Mouse (Mus musculus) midbrain, embryonic 15.5 days (tissue): ENCODE measurements at regions not wholly inside any gene's neighbourhood (a gene's known extent, or its start where the extent isn't known, plus 50 kb on each side); places are given as distances from the start of the nearest gene placed in this dataset.

Experiments used
- ATAC-seq: fragments of 200-750 bp; cut with Nextera tagmentation; replicated peaks from 2 replicates; pipeline ENCODE4 v1.8.0; 2017; ENCODE audit warnings: moderate TSS enrichment
- H3K27ac ChIP-seq: fragments of 300-500 bp; sonication (generic); 2 replicates; pipeline ENCODE4 v1.5.1; 2015; ENCODE audit warnings: mild to moderate bottlenecking, inconsistent platforms
- H3K27me3 ChIP-seq: fragments of 300-500 bp; sonication (generic); replicated peaks from 2 replicates; pipeline ENCODE4 v1.6.1; 2015; ENCODE audit warnings: inconsistent platforms
- H3K36me3 ChIP-seq: fragments of 300-500 bp; sonication (generic); replicated peaks from 2 replicates; pipeline ENCODE4 v1.6.1; 2015; ENCODE audit warnings: inconsistent platforms
- H3K4me1 ChIP-seq: fragments of 300-500 bp; sonication (generic); 2 replicates; pipeline ENCODE4 v1.6.1; 2015; ENCODE audit warnings: inconsistent platforms
- H3K4me2 ChIP-seq: fragments of 300-500 bp; sonication (generic); 2 replicates; pipeline ENCODE4 v1.6.1; 2015; ENCODE audit warnings: inconsistent platforms, mild to moderate bottlenecking, moderate library complexity
- H3K4me3 ChIP-seq: fragments of 300-500 bp; sonication (generic); 2 replicates; pipeline ENCODE4 v1.5.1; 2015; ENCODE audit warnings: mild to moderate bottlenecking, inconsistent platforms
- H3K9ac ChIP-seq: fragments of 300-500 bp; sonication (generic); 2 replicates; pipeline ENCODE4 v1.6.1; 2015; ENCODE audit warnings: mild to moderate bottlenecking, inconsistent platforms
- H3K9me3 ChIP-seq: fragments of 300-500 bp; sonication (generic); 2 replicates; pipeline ENCODE4 v1.6.1; 2016; ENCODE audit warnings: inconsistent platforms
- WGBS: fragments of 180-500 bp; shearing (Covaris S2); methylation state at CpG from one replicate; pipeline ENCODE4 v1.1.7; 2015; ENCODE audit warnings: mixed read lengths; 5-methylcytosine and 5-hydroxymethylcytosine counted together

- 73% methylated on average over 1 of the region's 1 CpGs for WGBS
- no peaks in the 10 kb centered on the region for H3K27me3 ChIP-seq
- H3K27ac ChIP-seq, result no peak overlapping the region
- H3K9me3 ChIP-seq, result no peaks in the 10 kb centered on the region
- H3K4me2 ChIP-seq, result no peak overlapping the region
- no peak overlapping the region for H3K9ac ChIP-seq
- ATAC-seq, result no peak
- no peaks in the 10 kb centered on the region for H3K4me1 ChIP-seq
- no peaks in the 10 kb centered on the region for H3K36me3 ChIP-seq
- H3K4me3 ChIP-seq, result no peak overlapping the region
These were observed 186.4 kb downstream of the Gm19935 start for GRCm38 (mm10) chr8:90630796-90631195.

- Histone ChIP-seq H3K27me3 (no peaks in the 10 kb centered on the region), H3K9ac (no peak overlapping the region), H3K4me2 (no peak overlapping the region), H3K4me3 (no peak overlapping the region), H3K4me1 (peaks cover 5% of the 10 kb centered on the region; the same call in 1 of the 2 replicates), H3K27ac (no peak overlapping the region), H3K9me3 (no peaks in the 10 kb centered on the region), H3K36me3 (no peaks in the 10 kb centered on the region)
- 37% methylated on average over 3 of the region's 3 CpGs for WGBS
- no peak for ATAC-seq
These were observed 208.8 kb downstream of the Gm19935 start for GRCm38 (mm10) chr8:90608410-90608809.

- Histone ChIP-seq H3K27ac (no peak overlapping the region), H3K36me3 (no peaks in the 10 kb centered on the region), H3K9me3 (no peaks in the 10 kb centered on the region), H3K9ac (no peak overlapping the region), H3K4me3 (no peak overlapping the region), H3K4me1 (peaks cover 4% of the 10 kb centered on the region), H3K27me3 (no peaks in the 10 kb centered on the region), H3K4me2 (no peak overlapping the region)
- 19% methylated on average over 11 of the region's 11 CpGs for WGBS
- ATAC-seq, result no peak
These were observed 216.1 kb downstream of the Gm19935 start for GRCm38 (mm10) chr8:90600946-90601695.

- 90% methylated on average over 6 of the region's 6 CpGs for WGBS
These were observed 219.8 kb downstream of the Gm19935 start for GRCm38 (mm10) chr8:90597376-90597775.

GRCm38 (mm10) chr8:90579426-90579825, 231.3 kb upstream of the Tox3 start:
- Histone ChIP-seq H3K9ac (no peak overlapping the region), H3K9me3 (no peaks in the 10 kb centered on the region), H3K4me3 (no peak overlapping the region), H3K27ac (no peak overlapping the region), H3K36me3 (no peaks in the 10 kb centered on the region), H3K4me1 (0 out of 2 replicates have a peak, but pooled peaks cover 5% of the 10 kb centered on the region), H3K27me3 (no peaks in the 10 kb centered on the region), H3K4me2 (no peak overlapping the region)
- 90% methylated on average over 4 of the region's 4 CpGs for WGBS
- no peak for ATAC-seq

More at GRCm38 (mm10) chr8:90597376-90597775, 219.8 kb downstream of the Gm19935 start:
- H3K36me3 ChIP-seq, result no peaks in the 10 kb centered on the region
- H3K4me3 ChIP-seq, result no peak overlapping the region
- peaks cover 4% of the 10 kb centered on the region for H3K4me1 ChIP-seq
- H3K9me3 ChIP-seq, result no peaks in the 10 kb centered on the region
- H3K9ac ChIP-seq, result no peak overlapping the region
- ATAC-seq, result no peak
- H3K27ac ChIP-seq, result no peak overlapping the region
- no peaks in the 10 kb centered on the region for H3K27me3 ChIP-seq
- H3K4me2 ChIP-seq, result no peak overlapping the region

- no peaks in the 10 kb centered on the region for H3K27me3 ChIP-seq
- ATAC-seq, result no peak
- H3K27ac ChIP-seq, result no peak overlapping the region
- no peak overlapping the region for H3K4me3 ChIP-seq
- 45% methylated on average over 4 of the region's 4 CpGs for WGBS
- H3K9ac ChIP-seq, result no peak overlapping the region
- H3K36me3 ChIP-seq, result no peaks in the 10 kb centered on the region
- H3K4me1 ChIP-seq, result 0 out of 2 replicates have a peak, but pooled peaks cover 5% of the 10 kb centered on the region
- H3K9me3 ChIP-seq, result no peaks in the 10 kb centered on the region
- no peak overlapping the region for H3K4me2 ChIP-seq
These were observed 228.8 kb upstream of the Tox3 start for GRCm38 (mm10) chr8:90576976-90577375.

GRCm38 (mm10) chr8:90574676-90575075, 226.5 kb upstream of the Tox3 start:
- Histone ChIP-seq H3K9me3 (no peaks in the 10 kb centered on the region), H3K9ac (no peak overlapping the region), H3K4me1 (0 out of 2 replicates have a peak, but pooled peaks cover 5% of the 10 kb centered on the region), H3K27me3 (no peaks in the 10 kb centered on the region), H3K36me3 (no peaks in the 10 kb centered on the region), H3K4me3 (no peak overlapping the region), H3K27ac (no peak overlapping the region), H3K4me2 (no peak overlapping the region)
- no peak for ATAC-seq
- WGBS, result 69% methylated on average over 3 of the region's 3 CpGs

- H3K9me3 ChIP-seq, result no peaks in the 10 kb centered on the region
- H3K27me3 ChIP-seq, result no peaks in the 10 kb centered on the region
- no peak for ATAC-seq
- no peaks in the 10 kb centered on the region for H3K36me3 ChIP-seq
- WGBS, result 69% methylated on average over 7 of the region's 7 CpGs
- H3K4me3 ChIP-seq, result no peak overlapping the region
- no peak overlapping the region for H3K9ac ChIP-seq
- H3K4me2 ChIP-seq, result no peak overlapping the region
- no peak overlapping the region for H3K27ac ChIP-seq
- no peaks in the 10 kb centered on the region for H3K4me1 ChIP-seq
These were observed 207.9 kb upstream of the Tox3 start for GRCm38 (mm10) chr8:90556079-90556427.

GRCm38 (mm10) chr8:90555415-90556078, 207.4 kb upstream of the Tox3 start:
- no peaks in the 10 kb centered on the region for H3K9me3 ChIP-seq
- H3K36me3 ChIP-seq, result no peaks in the 10 kb centered on the region
- no peaks in the 10 kb centered on the region for H3K27me3 ChIP-seq
- H3K4me2 ChIP-seq, result no peak overlapping the region
- no peak overlapping the region for H3K9ac ChIP-seq
- H3K4me3 ChIP-seq, result no peak overlapping the region
- no peak overlapping the region for H3K27ac ChIP-seq
- no peak for ATAC-seq
- WGBS, result 69% methylated on average over 14 of the region's 14 CpGs
- no peaks in the 10 kb centered on the region for H3K4me1 ChIP-seq

GRCm38 (mm10) chr8:90547276-90547675, 199.1 kb upstream of the Tox3 start:
- H3K9me3 ChIP-seq, result no peaks in the 10 kb centered on the region
- no peaks in the 10 kb centered on the region for H3K36me3 ChIP-seq
- no peak for ATAC-seq
- H3K27me3 ChIP-seq, result no peaks in the 10 kb centered on the region
- no peak overlapping the region for H3K9ac ChIP-seq
- H3K4me2 ChIP-seq, result no peak overlapping the region
- no peak overlapping the region for H3K4me3 ChIP-seq
- H3K27ac ChIP-seq, result no peak overlapping the region
- H3K4me1 ChIP-seq, result peaks cover 11% of the 10 kb centered on the region; the same call in 1 of the 2 replicates
- 84% methylated on average over 3 of the region's 3 CpGs for WGBS

GRCm38 (mm10) chr8:90542619-90543018, 194.5 kb upstream of the Tox3 start:
- no peaks in the 10 kb centered on the region for H3K36me3 ChIP-seq
- H3K4me1 ChIP-seq, result peaks cover 14% of the 10 kb centered on the region; the same call in 1 of the 2 replicates
- WGBS, result 51% methylated on average over 8 of the region's 8 CpGs
- no peaks in the 10 kb centered on the region for H3K9me3 ChIP-seq
- H3K4me3 ChIP-seq, result no peak overlapping the region
- H3K27me3 ChIP-seq, result no peaks in the 10 kb centered on the region
- ATAC-seq, result no peak
- no peak overlapping the region for H3K9ac ChIP-seq
- 0 out of 2 replicates have a peak overlapping the region, but pooled peaks have one; percentile 15 for H3K27ac ChIP-seq
- no peak overlapping the region for H3K4me2 ChIP-seq

- peak; percentile 75; the same call in 1 of the 2 replicates for ATAC-seq
- 0 out of 2 replicates have a peak overlapping the region, but pooled peaks have one; percentile 29 for H3K27ac ChIP-seq
- no peaks in the 10 kb centered on the region for H3K36me3 ChIP-seq
- H3K27me3 ChIP-seq, result no peaks in the 10 kb centered on the region
- H3K9me3 ChIP-seq, result no peaks in the 10 kb centered on the region
- no peaks in the 10 kb centered on the region for H3K4me1 ChIP-seq
- 29% methylated on average over 4 of the region's 4 CpGs for WGBS
- H3K4me3 ChIP-seq, result no peak overlapping the region
- H3K4me2 ChIP-seq, result no peak overlapping the region
- H3K9ac ChIP-seq, result no peak overlapping the region
These were observed 188.1 kb upstream of the Tox3 start for GRCm38 (mm10) chr8:90536196-90536640.
